Mouse (Mus musculus): ENCODE data around the gene Hist1h3b. TPM values are rescaled to one million over a fixed set of nuclear protein-coding genes. Genes with fewer than 3 reads are reported as not detected.
A peak's percentile ranks its signal among the peaks of the same experiment; 100 is the strongest.
"Not testable (repeated sequence)": the region's sequence is repeated elsewhere in the genome, so short reads cannot be mapped to it uniquely, and the experiment has no call there.

The Hist1h3b gene
- total and polyA plus RNA-seq, 2 experiments from 2014 or later, result 0.51 to 290 TPM

GRCm38 (mm10) chr13:23709714-23710373 lies 42.2 kb upstream of the Hist1h3b start:
- no peaks in the 10 kb centered on the region for H3K9me3 ChIP-seq (ENCODE audit: low read length)
- no peaks in the 10 kb centered on the region for H3K27me3 ChIP-seq (ENCODE audit: insufficient read depth, low read length)
- no peak for ATAC-seq (ENCODE audit: low FRiP score)
- WGBS, result 26% methylated on average over 14 of the region's 15 CpGs
- H3K4me2 ChIP-seq (ENCODE audit: low read depth, low read length, poor library complexity, severe bottlenecking), result peak overlapping the region; percentile 55
- H3K4me1 ChIP-seq (ENCODE audit: insufficient read depth, low read length), result no peaks in the 10 kb centered on the region
- no peak for TF ChIP-seq CTCF (IDR thresholded peaks at IDR 0.05)
- H3K27ac ChIP-seq (ENCODE audit: low read depth, low read length), result no peak overlapping the region
- H3K36me3 ChIP-seq (ENCODE audit: insufficient read depth, low read length), result no peaks in the 10 kb centered on the region
- H3K4me3 ChIP-seq (ENCODE audit: low read depth, low read length), result peak overlapping the region; percentile 36
- peak overlapping the region; percentile 50 for H3K9ac ChIP-seq (replicated peaks; ENCODE audit: low read length, poor library complexity, severe bottlenecking)
- peak; percentile 5 for DNase-seq (ENCODE audit: low spot score)

GRCm38 (mm10) chr13:23710374-23711089 lies 41.5 kb upstream of the Hist1h3b start, which contains the start of gene Hfe:
Hfe (minus strand) TSS chr13:23710854.
- Histone ChIP-seq H3K4me1 (ENCODE audit: insufficient read depth, low read length) (no peaks in the 10 kb centered on the region), H3K9ac (replicated peaks; ENCODE audit: low read length, poor library complexity, severe bottlenecking) (peak within 1 kb of the TSS; percentile 50), H3K4me3 (ENCODE audit: low read depth, low read length) (peak within 1 kb of the TSS; percentile 36), H3K27ac (ENCODE audit: low read depth, low read length) (0 out of 2 replicates have a peak within 1 kb of the TSS, but pooled peaks have one; percentile 18), H3K9me3 (ENCODE audit: low read length) (no peaks in the 10 kb centered on the region), H3K36me3 (ENCODE audit: insufficient read depth, low read length) (no peaks in the 10 kb centered on the region), H3K4me2 (ENCODE audit: low read depth, low read length, poor library complexity, severe bottlenecking) (peak within 1 kb of the TSS; percentile 55), H3K27me3 (ENCODE audit: insufficient read depth, low read length) (no peaks in the 10 kb centered on the region)
- 4% methylated on average over 17 of the region's 17 CpGs for WGBS
- ATAC-seq (ENCODE audit: low FRiP score) (0 out of 2 replicates have a peak, but pooled peaks have one; percentile 44), DNase-seq (ENCODE audit: low spot score) (peak; percentile 15)
- TF ChIP-seq CTCF (IDR thresholded peaks at IDR 0.05), result no peak

- H3K4me1 ChIP-seq (ENCODE audit: insufficient read depth, low read length), result no peaks in the 10 kb centered on the region
- WGBS, result 91% methylated on average over 5 of the region's 5 CpGs
- H3K27ac ChIP-seq (ENCODE audit: low read depth, low read length), result no peak overlapping the region
- no peaks in the 10 kb centered on the region for H3K9me3 ChIP-seq (ENCODE audit: low read length)
- no peaks in the 10 kb centered on the region for H3K27me3 ChIP-seq (ENCODE audit: insufficient read depth, low read length)
- no peak overlapping the region for H3K9ac ChIP-seq (replicated peaks; ENCODE audit: low read length, poor library complexity, severe bottlenecking)
- TF ChIP-seq CTCF (IDR thresholded peaks at IDR 0.05), result no peak
- DNase-seq (ENCODE audit: low spot score), result no peak
- H3K4me3 ChIP-seq (ENCODE audit: low read depth, low read length), result no peak overlapping the region
- no peaks in the 10 kb centered on the region for H3K36me3 ChIP-seq (ENCODE audit: insufficient read depth, low read length)
- no peak overlapping the region for H3K4me2 ChIP-seq (ENCODE audit: low read depth, low read length, poor library complexity, severe bottlenecking)
- no peak for ATAC-seq (ENCODE audit: low FRiP score)
Observed at GRCm38 (mm10) chr13:23716261-23717042, 35.6 kb upstream of the Hist1h3b start.

- ATAC-seq (ENCODE audit: low FRiP score) (no peak), DNase-seq (ENCODE audit: low spot score) (no peak)
- Histone ChIP-seq H3K4me1 (ENCODE audit: insufficient read depth, low read length) (no peaks in the 10 kb centered on the region), H3K4me3 (ENCODE audit: low read depth, low read length) (no peak overlapping the region), H3K27me3 (ENCODE audit: insufficient read depth, low read length) (no peaks in the 10 kb centered on the region), H3K9me3 (ENCODE audit: low read length) (no peaks in the 10 kb centered on the region), H3K36me3 (ENCODE audit: insufficient read depth, low read length) (no peaks in the 10 kb centered on the region), H3K27ac (ENCODE audit: low read depth, low read length) (no peak overlapping the region), H3K4me2 (ENCODE audit: low read depth, low read length, poor library complexity, severe bottlenecking) (no peak overlapping the region), H3K9ac (replicated peaks; ENCODE audit: low read length, poor library complexity, severe bottlenecking) (no peak overlapping the region)
- TF ChIP-seq CTCF (IDR thresholded peaks at IDR 0.05), result no peak
- WGBS, result 62% methylated on average over 11 of the region's 11 CpGs
Observed at GRCm38 (mm10) chr13:23717176-23717575, 34.9 kb upstream of the Hist1h3b start.

- not testable (repeated sequence) for H3K36me3 ChIP-seq (ENCODE audit: insufficient read depth, low read length); H3K4me2 ChIP-seq (ENCODE audit: low read depth, low read length, poor library complexity, severe bottlenecking); H3K27ac ChIP-seq (ENCODE audit: low read depth, low read length); ATAC-seq (ENCODE audit: low FRiP score); H3K9me3 ChIP-seq (ENCODE audit: low read length); DNase-seq (ENCODE audit: low spot score); H3K9ac ChIP-seq (replicated peaks; ENCODE audit: low read length, poor library complexity, severe bottlenecking); H3K4me3 ChIP-seq (ENCODE audit: low read depth, low read length); H3K4me1 ChIP-seq (ENCODE audit: insufficient read depth, low read length); H3K27me3 ChIP-seq (ENCODE audit: insufficient read depth, low read length)
- WGBS, result 14% methylated on average over 2 of the region's 2 CpGs
Observed at GRCm38 (mm10) chr13:23717593-23718245, 34.3 kb upstream of the Hist1h3b start.

All from midbrain, postnatal 0 days (tissue).